Mouse (Mus musculus): Measurements from ENCODE around the gene Lpar6. TPM values are rescaled to one million over a fixed set of nuclear protein-coding genes. Genes with fewer than 3 reads are reported as not detected.

Lpar6 gene
- 4.9 TPM in 2 replicates for polyA plus RNA-seq (2012; rRNA removed)

DNA sequence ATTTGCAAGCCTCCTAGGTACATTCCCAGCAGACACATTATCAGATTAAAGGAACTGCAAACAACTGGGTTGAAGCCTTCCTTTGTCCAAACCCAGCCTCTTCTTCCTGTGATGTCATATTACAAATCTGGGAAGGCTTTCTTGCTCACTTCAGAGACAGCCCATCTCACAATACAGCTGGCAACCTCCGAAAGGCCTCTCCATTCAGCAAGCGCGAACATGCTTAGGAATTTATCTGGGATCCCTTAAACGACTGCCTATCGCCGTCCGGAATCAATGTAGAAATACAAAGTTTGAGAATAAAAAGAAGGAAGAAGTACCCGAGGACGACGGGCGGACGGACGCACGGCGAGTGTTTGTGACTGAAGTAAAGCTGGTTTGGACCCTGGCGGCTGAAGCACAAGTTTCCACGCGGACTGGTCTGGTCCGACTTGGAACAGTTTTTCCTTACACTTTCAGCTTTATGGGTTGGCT is at the start of gene Lpar6:
TSS of gene Lpar6 (plus strand) at position 48 of the 474 bp plus-strand sequence.

Other genes starting within 250 kb of the Lpar6 start
- 0.17 and 0.36 TPM in 2 replicates for gene Cysltr2, start 188.8 kb upstream of the Lpar6 start, polyA plus RNA-seq (2012; rRNA removed)
- 65.9 and 69.7 TPM in 2 replicates for gene Rcbtb2, start 114.9 kb upstream of the Lpar6 start, polyA plus RNA-seq (2012; rRNA removed)
- 30.2 and 32.3 TPM in 2 replicates for gene Rb1, start 87.9 kb downstream of the Lpar6 start, polyA plus RNA-seq (2012; rRNA removed)
- 413 and 423 TPM in 2 replicates for gene Itm2b, start 147.4 kb downstream of the Lpar6 start, polyA plus RNA-seq (2012; rRNA removed)